Mouse (Mus musculus) common myeloid progenitor, adult 5-6 weeks (primary cell): ENCODE results near the gene Cd151. TPM values are rescaled to one million over a fixed set of nuclear protein-coding genes. Genes with fewer than 3 reads are reported as not detected.

Experiments used
- ATAC-seq: replicated peaks from 2 replicates; pipeline ENCODE4 v1.8.0; 2016; ENCODE audit warnings: low read depth, mild to moderate bottlenecking, moderate TSS enrichment, inconsistent platforms; ENCODE audit not compliant: poor library complexity, severe bottlenecking
- total RNA-seq: library from RNA; stranded (forward); fragments of 200-1000, 187-1606 nt; gene quantifications from 2 replicates; pipeline ENCODE4 v1.2.3, GENCODE M21; 2017

Cd151 gene
- total RNA-seq, 1 experiment from 2014 or later: 31.4 TPM

GRCm38 (mm10) chr7:141485186-141485585, 18.0 kb downstream of the Cd151 start:
- no peak for ATAC-seq

- no peak for ATAC-seq
Measured at GRCm38 (mm10) chr7:141485606-141486005, 18.4 kb downstream of the Cd151 start.

- ATAC-seq: no peak
Measured at GRCm38 (mm10) chr7:141486239-141486638, 19.0 kb downstream of the Cd151 start.

- ATAC-seq: no peak
Measured at GRCm38 (mm10) chr7:141487141-141487540, 19.9 kb downstream of the Cd151 start.

- peak; percentile 63 for ATAC-seq
Measured at GRCm38 (mm10) chr7:141491151-141491550, 24.0 kb downstream of the Cd151 start.

GRCm38 (mm10) chr7:141492738-141493137, 25.5 kb downstream of the Cd151 start:
- no peak for ATAC-seq

- no peak for ATAC-seq
Measured at GRCm38 (mm10) chr7:141493729-141494128, 26.5 kb downstream of the Cd151 start.

- ATAC-seq: no peak
Measured at GRCm38 (mm10) chr7:141495379-141495778, 28.2 kb downstream of the Cd151 start.

- ATAC-seq: no peak
Measured at GRCm38 (mm10) chr7:141495940-141496339, 28.7 kb downstream of the Cd151 start.

- no peak for ATAC-seq
Measured at GRCm38 (mm10) chr7:141497600-141497999, 30.4 kb downstream of the Cd151 start.

- ATAC-seq: no peak
Measured at GRCm38 (mm10) chr7:141501820-141502555, 34.8 kb downstream of the Cd151 start.

- no peak for ATAC-seq
Measured at GRCm38 (mm10) chr7:141502556-141502905, 35.3 kb downstream of the Cd151 start.

- no peak for ATAC-seq
Measured at GRCm38 (mm10) chr7:141506278-141506677, 39.1 kb downstream of the Cd151 start.

- no peak for ATAC-seq
Measured at GRCm38 (mm10) chr7:141508160-141508559, 41.0 kb downstream of the Cd151 start.

GRCm38 (mm10) chr7:141510196-141510595, 43.0 kb downstream of the Cd151 start:
- ATAC-seq: no peak

- ATAC-seq: no peak
Measured at GRCm38 (mm10) chr7:141510681-141511191, 43.5 kb downstream of the Cd151 start.

GRCm38 (mm10) chr7:141517638-141518037, 50.4 kb downstream of the Cd151 start:
- ATAC-seq: no peak

GRCm38 (mm10) chr7:141518296-141518695, 51.1 kb downstream of the Cd151 start:
- no peak for ATAC-seq

GRCm38 (mm10) chr7:141518926-141519325, 51.7 kb downstream of the Cd151 start:
- peak; percentile 65; the same call in 1 of the 2 replicates for ATAC-seq

GRCm38 (mm10) chr7:141519795-141520194, 52.6 kb downstream of the Cd151 start:
- ATAC-seq: no peak
